Mouse (Mus musculus) forebrain, embryonic 16.5 days (tissue): ENCODE results near the gene Lrrc30. TPM values are rescaled to one million over a fixed set of nuclear protein-coding genes. Genes with fewer than 3 reads are reported as not detected.

Experiments used
- ATAC-seq: fragments of 200-750 bp; cut with Nextera tagmentation; 2 replicates; pipeline ENCODE4 v1.8.0; 2017; ENCODE audit warnings: mild to moderate bottlenecking, moderate library complexity
- H3K27ac ChIP-seq: fragments of 300-500 bp; sonication (generic); 2 replicates; pipeline ENCODE4 v1.5.1; 2014; ENCODE audit warnings: low read length, control low read depth
- H3K27me3 ChIP-seq: fragments of 300-500 bp; sonication (generic); replicated peaks from 2 replicates; pipeline ENCODE4 v1.6.1; 2014; ENCODE audit warnings: low read length; ENCODE audit not compliant: control insufficient read depth, insufficient read depth
- H3K36me3 ChIP-seq: fragments of 300-500 bp; sonication (generic); 2 replicates; pipeline ENCODE4 v1.6.1; 2014; ENCODE audit not compliant: control insufficient read depth, insufficient read depth
- H3K4me1 ChIP-seq: fragments of 300-500 bp; sonication (generic); replicated peaks from 2 replicates; pipeline ENCODE4 v1.6.1; 2014; ENCODE audit warnings: low read length; ENCODE audit not compliant: control insufficient read depth, insufficient read depth
- H3K4me2 ChIP-seq: fragments of 300-500 bp; sonication (generic); 2 replicates; pipeline ENCODE4 v1.6.1; 2014; ENCODE audit warnings: mild to moderate bottlenecking, low read length, control low read depth
- H3K4me3 ChIP-seq: fragments of 300-500 bp; sonication (generic); replicated peaks from 2 replicates; pipeline ENCODE4 v1.5.1; 2014; ENCODE audit warnings: mild to moderate bottlenecking, low read length, control low read depth
- H3K9ac ChIP-seq: fragments of 300-500 bp; sonication (generic); replicated peaks from 2 replicates; pipeline ENCODE4 v1.6.1; 2014; ENCODE audit warnings: low read depth, low read length, control low read depth
- H3K9me3 ChIP-seq: fragments of 300-500 bp; sonication (generic); 2 replicates; pipeline ENCODE4 v1.6.1; 2016; ENCODE audit warnings: low read length; ENCODE audit not compliant: control insufficient read depth
- WGBS: fragments of 180-500 bp; shearing (Covaris S2); extraction: QIAGEN DNeasy Blood & Tissue Kit; methylation state at CpG from one replicate; pipeline ENCODE4 v1.1.7; 2014; 5-methylcytosine and 5-hydroxymethylcytosine counted together
- polyA plus RNA-seq: library from polyadenylated mRNA; unstranded; fragments of >200 nt; fragmentation: Nextera tagmentation; extraction: Ambion mirVana; gene quantifications from 2 replicates; pipeline ENCODE4 v1.2.1, GENCODE M21; 2015

The Lrrc30 gene
- polyA plus RNA-seq, 1 experiment from 2014 or later = not detected

DNA sequence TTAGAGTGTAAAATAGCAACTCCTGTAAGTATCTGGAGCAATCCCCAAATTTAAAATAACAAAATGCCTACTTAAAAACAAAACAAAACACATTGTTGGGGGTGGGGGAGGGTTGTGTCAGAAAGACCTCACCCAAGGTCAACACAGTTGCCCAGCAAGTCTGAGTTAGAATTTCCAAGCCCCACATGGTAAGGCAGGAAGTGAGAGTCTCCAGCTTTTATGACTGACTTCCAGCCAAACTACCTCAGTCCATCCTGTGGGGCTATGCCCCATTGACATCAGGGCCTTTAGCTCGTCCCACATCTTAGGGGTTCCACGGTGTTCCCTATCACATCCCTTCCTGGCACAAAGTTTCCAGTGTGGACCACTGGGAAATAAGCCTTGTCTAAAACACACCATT lies 4.4 kb upstream of the Lrrc30 start:
- H3K4me2 ChIP-seq = no peak overlapping the region
- no peak overlapping the region for H3K27ac ChIP-seq
- no peak for ATAC-seq
- H3K27me3 ChIP-seq = no peaks in the 10 kb centered on the region
- no peaks in the 10 kb centered on the region for H3K9me3 ChIP-seq
- H3K4me1 ChIP-seq = 0 out of 2 replicates have a peak, but pooled peaks cover 2% of the 10 kb centered on the region
- no peaks in the 10 kb centered on the region for H3K36me3 ChIP-seq
- H3K4me3 ChIP-seq = no peak overlapping the region
- H3K9ac ChIP-seq = no peak overlapping the region
- WGBS = 93% methylated on average over 2 of the region's 2 CpGs

DNA sequence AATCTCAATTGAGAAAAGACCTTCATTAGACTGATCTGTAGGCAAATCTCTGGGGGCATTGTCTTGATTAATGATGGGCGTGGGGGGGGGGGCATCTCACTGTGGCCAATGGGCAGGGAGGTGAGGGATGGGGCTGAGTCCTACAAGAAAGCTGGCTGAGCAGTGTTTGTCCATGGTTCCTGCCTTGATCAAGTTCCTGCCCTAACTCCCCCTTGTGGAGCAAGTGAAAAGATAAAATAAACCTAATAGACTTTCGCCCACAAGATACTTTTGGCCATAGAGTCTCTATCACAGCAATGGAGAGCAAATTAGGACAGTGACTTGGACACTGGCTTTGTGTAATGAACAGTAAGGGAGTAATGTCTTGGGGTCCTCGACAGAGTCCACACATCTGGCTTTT lies 3.8 kb upstream of the Lrrc30 start:
- no peak overlapping the region for H3K27ac ChIP-seq
- H3K27me3 ChIP-seq = no peaks in the 10 kb centered on the region
- no peak overlapping the region for H3K4me2 ChIP-seq
- H3K36me3 ChIP-seq = no peaks in the 10 kb centered on the region
- H3K9ac ChIP-seq = no peak overlapping the region
- no peak overlapping the region for H3K4me3 ChIP-seq
- 66% methylated on average over 3 of the region's 3 CpGs for WGBS
- H3K4me1 ChIP-seq = 0 out of 2 replicates have a peak, but pooled peaks cover 2% of the 10 kb centered on the region
- no peaks in the 10 kb centered on the region for H3K9me3 ChIP-seq
- ATAC-seq = no peak

DNA sequence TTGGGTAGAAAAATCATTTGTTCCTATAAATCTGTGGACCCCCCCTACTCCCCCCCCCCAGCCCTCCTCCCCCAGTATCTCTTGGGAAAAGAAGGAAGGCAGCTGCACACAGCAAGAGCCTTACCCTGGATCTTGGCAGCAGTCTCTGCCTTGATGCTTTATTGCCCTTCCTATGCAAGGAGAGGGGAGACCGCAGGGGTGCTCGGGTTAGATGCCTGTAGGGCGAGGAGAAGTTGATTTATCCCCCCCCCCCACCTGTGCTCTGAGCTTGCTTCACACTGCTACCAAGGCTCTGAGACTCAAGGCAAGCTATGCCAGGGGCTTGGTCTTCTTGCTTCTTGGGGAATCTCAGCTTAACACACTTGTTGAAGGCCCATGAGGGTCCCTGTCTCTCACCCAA lies 2.8 kb downstream of the Lrrc30 start:
- no peak overlapping the region for H3K4me3 ChIP-seq
- H3K9me3 ChIP-seq = no peaks in the 10 kb centered on the region
- H3K4me1 ChIP-seq = peaks cover 6% of the 10 kb centered on the region
- H3K9ac ChIP-seq = no peak overlapping the region
- ATAC-seq = no peak
- H3K27me3 ChIP-seq = no peaks in the 10 kb centered on the region
- no peaks in the 10 kb centered on the region for H3K36me3 ChIP-seq
- no peak overlapping the region for H3K4me2 ChIP-seq
- H3K27ac ChIP-seq = no peak overlapping the region
- 70% methylated on average over 3 of the region's 3 CpGs for WGBS

DNA sequence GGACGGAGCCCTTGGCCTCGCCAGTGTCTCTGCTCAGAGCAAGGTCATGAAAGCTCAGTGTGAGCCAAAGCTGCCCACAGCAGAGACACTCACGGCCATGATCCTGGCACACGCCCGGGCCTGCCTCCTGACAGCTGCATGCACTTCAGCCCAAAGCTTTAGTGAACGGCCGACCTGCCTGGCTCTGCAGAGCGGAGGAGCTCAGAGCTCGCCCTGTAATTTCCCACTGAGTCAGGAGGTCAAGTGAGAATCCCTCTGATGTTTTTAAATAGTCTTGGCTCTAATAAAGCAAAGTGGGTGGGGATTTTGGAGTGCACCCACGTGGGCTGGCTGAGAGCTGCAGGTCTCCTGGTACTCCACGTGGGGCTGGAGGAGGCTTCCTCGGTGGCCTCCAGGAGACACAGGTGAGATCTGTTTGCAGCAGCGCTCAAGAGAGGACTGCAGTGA lies 3.3 kb downstream of the Lrrc30 start:
- Histone ChIP-seq H3K27me3 (no peaks in the 10 kb centered on the region), H3K36me3 (no peaks in the 10 kb centered on the region), H3K9ac (no peak overlapping the region), H3K27ac (no peak overlapping the region), H3K4me2 (no peak overlapping the region), H3K9me3 (no peaks in the 10 kb centered on the region), H3K4me1 (peaks cover 6% of the 10 kb centered on the region), H3K4me3 (no peak overlapping the region)
- 0 out of 2 replicates have a peak, but pooled peaks have one; percentile 50 for ATAC-seq
- WGBS = 41% methylated on average over 13 of the region's 13 CpGs

DNA sequence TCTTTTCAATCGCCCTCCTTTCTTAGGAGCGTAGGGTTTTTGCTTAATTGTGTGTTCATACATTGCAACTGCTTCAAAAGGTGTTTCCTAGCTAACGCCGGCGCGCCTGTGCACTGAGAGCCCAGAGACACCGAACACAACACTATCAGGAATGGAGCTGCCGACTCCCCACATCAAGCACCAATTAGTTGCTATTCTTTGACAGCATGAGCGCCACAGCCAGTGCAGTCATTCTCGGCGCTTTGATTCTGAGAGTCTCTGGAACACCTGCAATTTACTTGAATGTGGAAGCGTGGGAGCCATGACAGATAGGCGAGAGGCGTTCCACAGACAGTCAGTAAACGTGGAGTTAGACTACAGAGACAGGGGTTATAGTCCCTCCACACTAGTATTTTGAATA lies 4.0 kb downstream of the Lrrc30 start:
- Histone ChIP-seq H3K9me3 (no peaks in the 10 kb centered on the region), H3K4me3 (no peak overlapping the region), H3K9ac (no peak overlapping the region), H3K27me3 (no peaks in the 10 kb centered on the region), H3K4me2 (no peak overlapping the region), H3K27ac (no peak overlapping the region), H3K4me1 (peaks cover 6% of the 10 kb centered on the region), H3K36me3 (no peaks in the 10 kb centered on the region)
- 67% methylated on average over 15 of the region's 15 CpGs for WGBS
- 0 out of 2 replicates have a peak, but pooled peaks have one; percentile 26 for ATAC-seq

DNA sequence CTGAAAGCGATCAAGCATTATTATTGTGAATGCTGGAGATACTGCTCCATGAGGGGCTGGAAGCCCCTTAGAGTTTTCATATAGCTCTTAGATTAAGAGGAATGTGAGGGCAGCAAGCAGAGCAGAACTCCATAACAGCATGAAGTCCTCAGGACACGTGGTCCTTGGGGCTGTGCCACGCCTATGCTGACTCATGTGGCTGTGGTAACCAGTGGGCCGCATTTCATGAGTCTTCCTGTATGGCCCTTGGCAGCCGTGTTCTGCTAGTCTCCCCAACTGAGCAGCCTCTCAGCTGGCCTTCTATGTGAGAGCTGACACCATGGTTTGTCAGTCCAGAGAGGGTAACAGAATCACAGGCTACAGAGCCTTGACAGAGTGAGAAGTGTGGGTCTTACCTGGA lies 7.1 kb downstream of the Lrrc30 start:
- Histone ChIP-seq H3K4me3 (no peak overlapping the region), H3K9me3 (no peaks in the 10 kb centered on the region), H3K4me2 (no peak overlapping the region), H3K36me3 (no peaks in the 10 kb centered on the region), H3K9ac (no peak overlapping the region), H3K27me3 (no peaks in the 10 kb centered on the region), H3K27ac (no peak overlapping the region), H3K4me1 (peaks cover 6% of the 10 kb centered on the region)
- no peak for ATAC-seq
- 86% methylated on average over 5 of the region's 5 CpGs for WGBS

DNA sequence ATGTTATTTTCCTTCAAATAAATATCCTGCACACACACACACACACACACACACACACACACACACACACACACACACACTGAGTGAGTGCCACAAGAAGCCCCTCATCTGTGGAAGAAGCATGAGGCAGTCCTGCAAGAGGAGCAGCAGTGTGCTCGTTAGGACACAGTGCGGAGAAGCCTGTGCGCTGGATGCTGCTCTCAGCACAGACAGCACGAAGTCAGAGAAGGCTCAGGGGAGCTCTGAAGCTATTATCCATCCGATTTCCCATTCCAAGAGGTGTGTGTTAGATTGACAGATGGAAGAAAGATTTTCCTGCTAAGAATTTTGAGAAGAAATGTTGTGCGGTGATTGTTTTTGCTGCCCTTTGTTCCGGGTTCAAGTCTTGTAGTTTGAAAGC lies 13.5 kb downstream of the Lrrc30 start:
- no peaks in the 10 kb centered on the region for H3K9me3 ChIP-seq
- 50% methylated on average over 7 of the region's 7 CpGs for WGBS
- ATAC-seq = no peak

DNA sequence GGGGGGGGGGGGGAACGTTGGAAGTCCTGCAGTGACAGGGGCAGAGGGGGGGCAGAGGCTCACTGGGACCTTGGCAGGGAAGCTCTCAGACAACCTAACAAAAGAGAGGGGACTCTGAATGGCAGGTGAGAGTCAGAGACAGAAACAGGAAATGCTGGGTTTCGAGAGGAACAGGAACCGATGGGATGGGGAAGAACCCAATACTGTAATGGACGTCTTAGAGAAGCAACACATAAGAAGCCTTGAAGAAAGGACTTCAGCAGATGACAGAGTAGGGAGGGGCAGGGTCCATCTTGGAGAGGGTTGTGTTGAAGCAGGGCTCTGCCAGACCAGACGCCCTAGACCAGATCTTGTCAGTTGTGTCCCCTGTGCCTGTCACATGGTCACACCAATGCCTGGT lies 18.1 kb downstream of the Lrrc30 start:
- H3K4me1 ChIP-seq = no peaks in the 10 kb centered on the region
- H3K4me3 ChIP-seq = no peak overlapping the region
- H3K4me2 ChIP-seq = no peak overlapping the region
- no peak overlapping the region for H3K27ac ChIP-seq
- H3K27me3 ChIP-seq = no peaks in the 10 kb centered on the region
- H3K9me3 ChIP-seq = no peaks in the 10 kb centered on the region
- H3K9ac ChIP-seq = no peak overlapping the region
- H3K36me3 ChIP-seq = no peaks in the 10 kb centered on the region
- WGBS = 73% methylated on average over 5 of the region's 5 CpGs
- ATAC-seq = no peak

More for the DNA sequence above, 13.5 kb downstream of the Lrrc30 start:
- Histone ChIP-seq H3K4me2 (no peak overlapping the region), H3K27me3 (no peaks in the 10 kb centered on the region), H3K27ac (no peak overlapping the region), H3K36me3 (no peaks in the 10 kb centered on the region), H3K4me3 (no peak overlapping the region), H3K9ac (no peak overlapping the region), H3K4me1 (no peaks in the 10 kb centered on the region)

DNA sequence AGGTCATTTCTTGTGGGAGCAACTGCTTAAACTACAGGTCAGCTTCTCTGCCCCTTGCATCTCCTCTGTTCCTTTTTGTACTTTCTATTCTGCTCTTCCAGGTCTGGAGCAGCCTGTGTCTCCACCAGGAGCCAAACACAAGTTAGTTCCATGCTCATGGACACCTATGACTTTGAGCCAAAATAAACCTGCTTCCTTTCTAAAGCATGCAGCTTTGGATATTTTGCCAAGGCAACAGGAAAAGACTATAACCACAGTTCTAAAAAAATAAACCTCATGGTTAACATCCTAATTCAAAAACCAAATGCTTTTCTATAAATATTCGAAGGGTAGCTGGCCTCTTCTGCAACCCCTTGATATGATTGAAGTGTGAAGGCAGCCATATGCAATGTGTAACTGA lies 19.9 kb downstream of the Lrrc30 start:
- Histone ChIP-seq H3K27ac (no peak overlapping the region), H3K9me3 (no peaks in the 10 kb centered on the region), H3K4me1 (no peaks in the 10 kb centered on the region), H3K4me2 (no peak overlapping the region), H3K27me3 (no peaks in the 10 kb centered on the region), H3K36me3 (no peaks in the 10 kb centered on the region), H3K4me3 (no peak overlapping the region), H3K9ac (no peak overlapping the region)
- ATAC-seq = no peak
- 84% methylated on average over 1 of the region's 1 CpGs for WGBS

DNA sequence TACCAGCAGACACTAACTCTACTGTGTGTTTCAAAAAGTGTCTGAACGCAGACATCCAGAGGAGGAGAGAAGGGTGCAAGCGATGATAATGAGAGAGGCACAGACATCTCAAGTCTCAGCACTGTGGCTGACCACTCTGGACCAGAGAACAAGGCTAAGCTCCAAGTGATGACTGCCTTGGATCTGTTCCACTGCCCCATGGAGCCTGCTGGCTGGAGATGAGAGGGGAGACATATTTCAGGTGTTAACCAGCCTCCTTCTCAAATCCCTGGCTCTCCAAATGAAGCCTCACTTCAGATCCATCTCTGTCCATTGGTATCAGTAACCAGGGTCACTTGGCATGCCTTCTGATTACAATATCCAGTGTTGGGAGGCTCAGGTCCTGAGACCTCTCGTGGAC lies 20.4 kb downstream of the Lrrc30 start:
- no peak overlapping the region for H3K9ac ChIP-seq
- H3K27ac ChIP-seq = no peak overlapping the region
- H3K9me3 ChIP-seq = no peaks in the 10 kb centered on the region
- H3K27me3 ChIP-seq = no peaks in the 10 kb centered on the region
- H3K4me1 ChIP-seq = no peaks in the 10 kb centered on the region
- WGBS = 95% methylated on average over 3 of the region's 3 CpGs
- H3K4me2 ChIP-seq = no peak overlapping the region
- no peaks in the 10 kb centered on the region for H3K36me3 ChIP-seq
- ATAC-seq = no peak
- H3K4me3 ChIP-seq = no peak overlapping the region
